Mouse (Mus musculus): Measurements from ENCODE around the gene Samd4. TPM values are rescaled to one million over a fixed set of nuclear protein-coding genes. Genes with fewer than 3 reads are reported as not detected.
A peak's percentile ranks its signal among the peaks of the same experiment; 100 is the strongest.

The Samd4 gene
- total and polyA plus RNA-seq, 2 experiments from 2014 or later = 4.9 to 14.7 TPM

- Histone ChIP-seq H3K4me2 (ENCODE audit: low read depth, low read length) (no peak overlapping the region), H3K4me1 (ENCODE audit: insufficient read depth, low read length) (no peaks in the 10 kb centered on the region), H3K9ac (replicated peaks; ENCODE audit: low read length) (no peak overlapping the region), H3K36me3 (ENCODE audit: insufficient read depth, low read length) (no peaks in the 10 kb centered on the region), H3K4me3 (ENCODE audit: low read length) (no peak overlapping the region), H3K27ac (no peak overlapping the region), H3K9me3 (ENCODE audit: low read length) (no peaks in the 10 kb centered on the region), H3K27me3 (ENCODE audit: insufficient read depth, low read length) (no peaks in the 10 kb centered on the region)
- no peak for DNase-seq (ENCODE audit: low spot score)
- 95% methylated on average over 5 of the region's 5 CpGs for WGBS
- ATAC-seq = no peak
- TF ChIP-seq CTCF (IDR thresholded peaks at IDR 0.05; ENCODE audit: low read depth) = no peak
Measured at GRCm38 (mm10) chr14:47075856-47076255, 193.2 kb downstream of the Samd4 start.

- 93% methylated on average over 14 of the region's 14 CpGs for WGBS
- no peaks in the 10 kb centered on the region for H3K9me3 ChIP-seq (ENCODE audit: low read length)
- no peaks in the 10 kb centered on the region for H3K27me3 ChIP-seq (ENCODE audit: insufficient read depth, low read length)
- TF ChIP-seq CTCF (IDR thresholded peaks at IDR 0.05; ENCODE audit: low read depth) = no peak
- H3K4me1 ChIP-seq (ENCODE audit: insufficient read depth, low read length) = no peaks in the 10 kb centered on the region
- H3K36me3 ChIP-seq (ENCODE audit: insufficient read depth, low read length) = no peaks in the 10 kb centered on the region
- DNase-seq (ENCODE audit: low spot score) (no peak), ATAC-seq (no peak)
- no peak overlapping the region for H3K27ac ChIP-seq
- no peak overlapping the region for H3K4me2 ChIP-seq (ENCODE audit: low read depth, low read length)
- no peak overlapping the region for H3K4me3 ChIP-seq (ENCODE audit: low read length)
- no peak overlapping the region for H3K9ac ChIP-seq (replicated peaks; ENCODE audit: low read length)
Measured at GRCm38 (mm10) chr14:47076956-47077575, 194.4 kb downstream of the Samd4 start.

- WGBS = 96% methylated on average over 3 of the region's 3 CpGs
- Histone ChIP-seq H3K4me1 (ENCODE audit: insufficient read depth, low read length) (no peaks in the 10 kb centered on the region), H3K9ac (replicated peaks; ENCODE audit: low read length) (no peak overlapping the region), H3K4me2 (ENCODE audit: low read depth, low read length) (no peak overlapping the region), H3K27ac (no peak overlapping the region), H3K27me3 (ENCODE audit: insufficient read depth, low read length) (no peaks in the 10 kb centered on the region), H3K36me3 (ENCODE audit: insufficient read depth, low read length) (no peaks in the 10 kb centered on the region), H3K9me3 (ENCODE audit: low read length) (no peaks in the 10 kb centered on the region), H3K4me3 (ENCODE audit: low read length) (no peak overlapping the region)
- ATAC-seq (no peak), DNase-seq (ENCODE audit: low spot score) (no peak)
- no peak for TF ChIP-seq CTCF (IDR thresholded peaks at IDR 0.05; ENCODE audit: low read depth)
Measured at GRCm38 (mm10) chr14:47077576-47077970, 194.9 kb downstream of the Samd4 start.

- no peak for ATAC-seq
- H3K4me1 ChIP-seq (ENCODE audit: insufficient read depth, low read length) = no peaks in the 10 kb centered on the region
- WGBS = 95% methylated on average over 7 of the region's 7 CpGs
- no peak overlapping the region for H3K27ac ChIP-seq
- TF ChIP-seq CTCF (IDR thresholded peaks at IDR 0.05; ENCODE audit: low read depth) = no peak
- no peaks in the 10 kb centered on the region for H3K36me3 ChIP-seq (ENCODE audit: insufficient read depth, low read length)
- no peak for DNase-seq (ENCODE audit: low spot score)
- H3K9ac ChIP-seq (replicated peaks; ENCODE audit: low read length) = no peak overlapping the region
- no peak overlapping the region for H3K4me2 ChIP-seq (ENCODE audit: low read depth, low read length)
- no peaks in the 10 kb centered on the region for H3K27me3 ChIP-seq (ENCODE audit: insufficient read depth, low read length)
- H3K9me3 ChIP-seq (ENCODE audit: low read length) = no peaks in the 10 kb centered on the region
- H3K4me3 ChIP-seq (ENCODE audit: low read length) = no peak overlapping the region
Measured at GRCm38 (mm10) chr14:47079911-47080310, 197.3 kb downstream of the Samd4 start.

- Histone ChIP-seq H3K4me2 (ENCODE audit: low read depth, low read length) (no peak overlapping the region), H3K4me3 (ENCODE audit: low read length) (no peak overlapping the region), H3K36me3 (ENCODE audit: insufficient read depth, low read length) (no peaks in the 10 kb centered on the region), H3K27me3 (ENCODE audit: insufficient read depth, low read length) (no peaks in the 10 kb centered on the region), H3K9me3 (ENCODE audit: low read length) (no peaks in the 10 kb centered on the region), H3K9ac (replicated peaks; ENCODE audit: low read length) (no peak overlapping the region), H3K4me1 (ENCODE audit: insufficient read depth, low read length) (peaks cover 5% of the 10 kb centered on the region; the same call in 1 of the 2 replicates), H3K27ac (no peak overlapping the region; the same call in 1 of the 2 replicates)
- ATAC-seq (0 out of 2 replicates have a peak, but pooled peaks have one; percentile 10), DNase-seq (ENCODE audit: low spot score) (peak; percentile 59)
- no peak for TF ChIP-seq CTCF (IDR thresholded peaks at IDR 0.05; ENCODE audit: low read depth)
- 54% methylated on average over 9 of the region's 9 CpGs for WGBS
Measured at GRCm38 (mm10) chr14:47083311-47083710, 200.7 kb downstream of the Samd4 start.

GRCm38 (mm10) chr14:47083838-47084237 lies 201.2 kb downstream of the Samd4 start:
- WGBS = 72% methylated on average over 6 of the region's 6 CpGs
- no peak overlapping the region for H3K9ac ChIP-seq (replicated peaks; ENCODE audit: low read length)
- H3K4me2 ChIP-seq (ENCODE audit: low read depth, low read length) = no peak overlapping the region
- no peak for DNase-seq (ENCODE audit: low spot score)
- 0 out of 2 replicates have a peak overlapping the region, but pooled peaks have one; percentile 15 for H3K27ac ChIP-seq
- TF ChIP-seq CTCF (IDR thresholded peaks at IDR 0.05; ENCODE audit: low read depth) = no peak
- H3K36me3 ChIP-seq (ENCODE audit: insufficient read depth, low read length) = no peaks in the 10 kb centered on the region
- H3K9me3 ChIP-seq (ENCODE audit: low read length) = no peaks in the 10 kb centered on the region
- 0 out of 2 replicates have a peak, but pooled peaks have one; percentile 2 for ATAC-seq
- H3K27me3 ChIP-seq (ENCODE audit: insufficient read depth, low read length) = no peaks in the 10 kb centered on the region
- no peak overlapping the region for H3K4me3 ChIP-seq (ENCODE audit: low read length)
- peaks cover 5% of the 10 kb centered on the region; the same call in 1 of the 2 replicates for H3K4me1 ChIP-seq (ENCODE audit: insufficient read depth, low read length)

GRCm38 (mm10) chr14:47084686-47085085 lies 202.0 kb downstream of the Samd4 start:
- no peak for ATAC-seq
- WGBS = 94% methylated on average over 2 of the region's 2 CpGs

More at GRCm38 (mm10) chr14:47084686-47085085, 202.0 kb downstream of the Samd4 start:
- Histone ChIP-seq H3K9me3 (ENCODE audit: low read length) (no peaks in the 10 kb centered on the region), H3K4me1 (ENCODE audit: insufficient read depth, low read length) (peaks cover 5% of the 10 kb centered on the region; the same call in 1 of the 2 replicates), H3K9ac (replicated peaks; ENCODE audit: low read length) (no peak overlapping the region), H3K36me3 (ENCODE audit: insufficient read depth, low read length) (no peaks in the 10 kb centered on the region), H3K27me3 (ENCODE audit: insufficient read depth, low read length) (no peaks in the 10 kb centered on the region), H3K4me3 (ENCODE audit: low read length) (no peak overlapping the region), H3K27ac (no peak overlapping the region), H3K4me2 (ENCODE audit: low read depth, low read length) (no peak overlapping the region)
- TF ChIP-seq CTCF (IDR thresholded peaks at IDR 0.05; ENCODE audit: low read depth) = no peak
- no peak for DNase-seq (ENCODE audit: low spot score)
